Mouse (Mus musculus): Measurements from ENCODE around the gene Gm13023. TPM values are rescaled to one million over a fixed set of nuclear protein-coding genes. Genes with fewer than 3 reads are reported as not detected.

Gm13023 gene
- polyA plus RNA-seq (2015; fragmentation: Nextera tagmentation; extraction: Ambion mirVana): not detected in 2 replicates

DNA sequence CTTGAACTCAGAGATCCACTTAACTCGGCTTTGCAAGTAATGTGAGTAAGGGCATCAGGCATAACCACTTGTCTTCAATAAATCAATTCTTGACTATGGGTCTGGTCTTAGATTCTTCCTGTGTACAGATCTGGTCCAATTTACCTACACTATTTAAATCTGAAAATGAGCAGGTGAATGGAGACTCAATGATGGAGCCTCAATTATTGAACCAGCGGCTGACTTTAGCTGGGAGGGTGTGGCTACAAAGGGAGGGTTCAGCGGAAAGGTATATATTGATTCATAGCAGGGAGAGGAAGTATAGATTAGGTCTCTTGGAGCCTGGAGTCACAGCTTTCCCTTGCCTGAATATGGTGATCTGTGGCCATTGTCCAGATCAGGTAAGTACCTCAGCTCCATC, at the start of gene Gm13023:
Gm13023 (plus strand) TSS at position 301 of the 400 bp plus-strand sequence.

DNA sequence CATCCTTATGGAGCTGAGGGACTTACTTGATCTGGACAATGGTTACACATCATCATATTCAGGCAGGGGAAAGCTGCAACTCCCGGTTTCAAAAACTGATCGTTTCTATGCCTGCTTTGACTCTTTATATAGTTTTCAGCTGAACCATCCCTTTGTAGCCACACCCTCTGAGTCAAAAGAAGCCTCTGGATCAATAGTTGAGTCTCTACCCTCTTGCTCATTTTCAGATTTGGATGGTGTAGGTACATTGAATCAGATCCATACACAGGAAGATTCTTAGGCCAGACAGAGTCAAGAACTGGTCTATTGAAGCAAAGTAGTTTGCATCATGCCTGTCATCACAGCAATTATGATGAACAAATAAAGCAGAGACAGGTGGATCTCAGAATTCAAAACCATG, 26.8 kb downstream of the Gm13023 start, which contains the start of gene Gm13084:
Gm13084 (minus strand) TSS at position 101 of the 400 bp plus-strand sequence.

Other genes with a start within 250 kb of the Gm13023 start
- not detected in 2 replicates for gene BC080695, start 237.7 kb upstream of the Gm13023 start, polyA plus RNA-seq (2015; fragmentation: Nextera tagmentation; extraction: Ambion mirVana)
- gene Gm13057, start 237.6 kb upstream of the Gm13023 start, polyA plus RNA-seq (2015; fragmentation: Nextera tagmentation; extraction: Ambion mirVana): not detected in 2 replicates
- gene Gm13083, start 174.3 kb upstream of the Gm13023 start, polyA plus RNA-seq (2015; fragmentation: Nextera tagmentation; extraction: Ambion mirVana): not detected in 2 replicates
- gene Gm13088, start 132.1 kb upstream of the Gm13023 start, polyA plus RNA-seq (2015; fragmentation: Nextera tagmentation; extraction: Ambion mirVana): not detected in 2 replicates
- not detected in 2 replicates for gene Gm13089, start 86.6 kb upstream of the Gm13023 start, polyA plus RNA-seq (2015; fragmentation: Nextera tagmentation; extraction: Ambion mirVana)
- gene Gm13078, start 69.9 kb upstream of the Gm13023 start, polyA plus RNA-seq (2015; fragmentation: Nextera tagmentation; extraction: Ambion mirVana): not detected in 2 replicates
- gene Gm13084, start 26.7 kb downstream of the Gm13023 start, polyA plus RNA-seq (2015; fragmentation: Nextera tagmentation; extraction: Ambion mirVana): not detected in 2 replicates
- gene Gm13103, start 57.1 kb downstream of the Gm13023 start, polyA plus RNA-seq (2015; fragmentation: Nextera tagmentation; extraction: Ambion mirVana): not detected in 2 replicates
- not detected in 2 replicates for gene Pramef6, start 111.0 kb downstream of the Gm13023 start, polyA plus RNA-seq (2015; fragmentation: Nextera tagmentation; extraction: Ambion mirVana)
- not detected in 2 replicates for gene Pramef25, start 161.7 kb downstream of the Gm13023 start, polyA plus RNA-seq (2015; fragmentation: Nextera tagmentation; extraction: Ambion mirVana)
- gene Gm13101, start 177.6 kb downstream of the Gm13023 start, polyA plus RNA-seq (2015; fragmentation: Nextera tagmentation; extraction: Ambion mirVana): not detected in 2 replicates
- not detected in 2 replicates for gene Pramef17, start 205.0 kb downstream of the Gm13023 start, polyA plus RNA-seq (2015; fragmentation: Nextera tagmentation; extraction: Ambion mirVana)

All from neural tube, postnatal 0 days (tissue).